Mouse (Mus musculus) central nervous system, embryonic 14 days (tissue): Measurements from ENCODE around the gene Ahnak2. TPM values are rescaled to one million over a fixed set of nuclear protein-coding genes. Genes with fewer than 3 reads are reported as not detected.

Experiments
- polyA plus RNA-seq: library from polyadenylated mRNA; depleted of rRNA; stranded (reverse); fragments of >200 nt; gene quantifications from 2 replicates; pipeline ENCODE4 v1.2.3, GENCODE M21; 2012; rRNA removed

Ahnak2 gene
- 1.8 and 3.9 TPM in 2 replicates for polyA plus RNA-seq

GRCm38 (mm10) chr12:112801864-112802846 lies at the start of gene Ahnak2:
Ahnak2 (minus strand) TSS chr12:112802657.

GRCm38 (mm10) chr12:112829244-112829864 lies 26.9 kb upstream of the Ahnak2 start, which contains the start of gene Cdca4:
Cdca4 (minus strand) TSS chr12:112829423.

DNA sequence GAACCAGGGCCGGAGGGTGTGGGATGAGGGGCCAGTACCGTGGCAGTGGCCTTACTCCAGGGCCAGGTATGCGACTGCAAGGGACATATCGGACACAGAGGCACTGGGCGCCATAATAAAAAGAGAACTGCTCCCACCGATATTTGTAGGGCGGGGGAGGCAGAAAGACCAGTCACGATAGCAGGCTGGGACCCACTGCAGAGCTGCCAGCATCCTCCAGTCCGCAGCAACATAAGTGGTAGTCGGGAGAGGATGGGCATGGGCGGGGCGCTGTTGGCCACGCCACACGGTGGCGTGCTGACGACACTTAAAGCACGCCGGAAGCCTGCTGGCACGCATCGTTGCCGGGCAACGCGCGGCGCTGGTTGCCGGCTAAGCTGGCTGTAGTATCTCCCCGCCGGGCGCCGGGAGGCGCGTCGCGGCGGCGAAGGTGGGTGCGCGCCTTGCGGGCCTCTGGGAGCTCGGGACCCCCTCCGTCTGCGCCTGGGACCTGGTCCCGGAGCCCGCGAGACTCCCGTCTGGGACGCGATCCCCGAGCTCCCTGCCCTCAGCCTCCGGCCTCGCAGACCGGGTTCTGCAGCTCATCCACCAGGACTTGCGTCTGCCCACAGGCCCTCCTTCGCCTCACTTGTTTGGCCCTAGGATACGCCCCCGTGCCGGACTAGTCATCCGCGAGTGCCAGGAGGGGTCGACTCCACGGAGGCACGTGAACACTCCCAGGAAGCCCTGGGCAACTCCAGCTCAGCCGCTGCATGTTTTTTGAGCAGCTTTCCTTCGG lies 6.3 kb upstream of the Ahnak2 start, which contains the start of gene Clba1:
Gene Clba1 (plus strand): TSS at position 351 of the 778 bp plus-strand sequence.

DNA sequence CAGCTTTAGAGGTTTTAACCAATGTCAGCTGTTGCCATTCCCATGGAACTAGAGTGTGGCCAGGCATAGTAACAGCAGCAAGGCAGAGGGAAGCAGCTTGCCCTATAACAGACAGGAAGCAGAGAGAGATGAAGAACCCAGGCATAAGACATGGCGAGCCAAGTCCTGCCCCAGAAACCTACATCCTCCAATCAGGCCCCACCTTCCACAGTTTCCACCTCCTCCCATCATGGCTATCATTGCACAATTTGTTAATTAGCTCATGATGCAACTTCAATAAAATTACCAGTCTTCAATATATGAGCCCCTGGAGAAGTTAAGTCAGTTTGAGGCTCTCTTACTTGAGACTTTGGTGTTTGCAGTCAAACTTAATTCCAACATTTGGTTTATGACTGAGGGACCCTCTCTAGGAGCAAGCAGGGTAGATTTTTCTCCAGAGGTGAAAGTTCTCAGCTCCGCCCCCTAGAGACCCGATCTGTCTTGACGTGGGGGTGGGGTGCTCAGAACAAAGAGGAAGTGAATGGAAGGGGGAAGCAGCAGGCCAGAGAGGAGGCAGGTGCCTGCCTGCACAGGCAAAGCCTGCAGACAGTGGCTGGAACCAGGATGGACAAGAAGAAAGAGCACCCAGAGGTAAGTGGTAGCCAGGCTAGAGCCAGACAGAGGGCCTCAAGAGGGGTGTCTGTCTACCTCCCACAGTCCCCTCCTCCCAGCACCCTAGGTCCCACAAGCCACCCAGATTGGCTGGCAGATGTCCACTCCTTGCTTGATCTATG lies 42.1 kb downstream of the Ahnak2 start, which contains the start of gene Pld4:
Gene Pld4 (plus strand): TSS at position 502 of the 773 bp plus-strand sequence.

Other genes with a start within 250 kb of the Ahnak2 start
- gene Inf2, start 213.9 kb downstream of the Ahnak2 start, polyA plus RNA-seq: 11.3 and 13.2 TPM in 2 replicates
- gene Adssl1, start 182.6 kb downstream of the Ahnak2 start, polyA plus RNA-seq: 2.8 and 6.9 TPM in 2 replicates
- gene Siva1, start 158.0 kb downstream of the Ahnak2 start, polyA plus RNA-seq: 86.7 and 92.2 TPM in 2 replicates
- gene Akt1, start 127.8 kb downstream of the Ahnak2 start, polyA plus RNA-seq: 292 and 299 TPM in 2 replicates
- gene Zbtb42, start 123.8 kb downstream of the Ahnak2 start, polyA plus RNA-seq: 3.1 and 3.5 TPM in 2 replicates
- gene Cep170b, start 82.2 kb downstream of the Ahnak2 start, polyA plus RNA-seq: 42.5 and 49.1 TPM in 2 replicates
- 7.8 and 8.3 TPM in 2 replicates for gene Pld4, start 42.0 kb downstream of the Ahnak2 start, polyA plus RNA-seq
- 10.7 and 11.2 TPM in 2 replicates for gene Clba1, start 6.3 kb upstream of the Ahnak2 start, polyA plus RNA-seq
- 55.2 and 60.5 TPM in 2 replicates for gene Cdca4, start 26.8 kb upstream of the Ahnak2 start, polyA plus RNA-seq
- 0.16 and 0.20 TPM in 2 replicates for gene Gpr132, start 65.6 kb upstream of the Ahnak2 start, polyA plus RNA-seq
- gene Jag2, start 127.1 kb upstream of the Ahnak2 start, polyA plus RNA-seq: 44.5 and 56.0 TPM in 2 replicates
- gene Nudt14, start 139.5 kb upstream of the Ahnak2 start, polyA plus RNA-seq: 37.1 and 42.3 TPM in 2 replicates
- gene Btbd6, start 173.8 kb upstream of the Ahnak2 start, polyA plus RNA-seq: 42.4 and 44.8 TPM in 2 replicates
- gene Brf1, start 198.0 kb upstream of the Ahnak2 start, polyA plus RNA-seq: 80.8 and 84.7 TPM in 2 replicates
- gene Pacs2, start 211.9 kb upstream of the Ahnak2 start, polyA plus RNA-seq: 74.1 and 81.7 TPM in 2 replicates